Mouse (Mus musculus) CH12.LX (cell line): ENCODE measurements at regions not wholly inside any gene's neighbourhood (a gene's known extent, or its start where the extent isn't known, plus 50 kb on each side); places are given as distances from the start of the nearest gene placed in this dataset.

ENCODE experiments used
- DNase-seq: peaks from one replicate; pipeline ENCODE4 v3.0.0-alpha.2; 2013; ENCODE audit errors: extremely low read depth
- H3K27ac ChIP-seq: 2 replicates; pipeline ENCODE4 v1.5.1; 2012; ENCODE audit warnings: low read depth, mild to moderate bottlenecking, control low read depth, moderate library complexity; ENCODE audit not compliant: insufficient read depth
- H3K27me3 ChIP-seq: replicated peaks from 2 replicates; pipeline ENCODE3; 2012; ENCODE audit warnings: inconsistent platforms
- H3K36me3 ChIP-seq, 2 experiments: replicated peaks in 1 of 2; 2 replicates each; pipeline versions ENCODE3 to v1.6.1; 2012; ENCODE audit warnings: inconsistent platforms in 1 of 2, low read length in 1 of 2, mild to moderate bottlenecking in 1 of 2, mixed read lengths in 1 of 2, moderate library complexity in 1 of 2; ENCODE audit not compliant: control insufficient read depth in 1 of 2, insufficient read depth in 1 of 2
- H3K4me1 ChIP-seq, 2 experiments: 2 replicates each; pipeline ENCODE4 v1.6.1; 2012; ENCODE audit warnings: inconsistent platforms in 1 of 2, moderate library complexity in 1 of 2; ENCODE audit not compliant: insufficient read depth in 2 of 2, control insufficient read depth in 1 of 2
- H3K4me2 ChIP-seq: 2 replicates; pipeline ENCODE4 v1.6.1; 2012; ENCODE audit warnings: low read depth, mild to moderate bottlenecking, control low read depth; ENCODE audit not compliant: poor library complexity, insufficient read depth, severe bottlenecking
- H3K4me3 ChIP-seq, 3 experiments: fragments of 150-350 bp in 1 of 3; sonication (generic) in 1 of 3; replicated peaks in 1 of 3; 2 replicates each; pipeline versions ENCODE3 to v1.5.1; 2011 to 2012; ENCODE audit warnings: low read depth in 2 of 3, low read length in 2 of 3, mild to moderate bottlenecking in 2 of 3, moderate library complexity in 2 of 3, control low read depth in 1 of 3, improper control_type of control experiment in 1 of 3, inconsistent platforms in 1 of 3, mixed read lengths in 1 of 3; ENCODE audit not compliant: poor library complexity in 1 of 3
- H3K79me2 ChIP-seq: replicated peaks from 2 replicates; pipeline ENCODE4 v1.6.1; 2012; ENCODE audit warnings: mild to moderate bottlenecking, moderate library complexity; ENCODE audit not compliant: control insufficient read depth, poor library complexity, insufficient read depth, severe bottlenecking; ENCODE audit errors: extremely low read depth
- H3K9ac ChIP-seq: 2 replicates; pipeline ENCODE4 v1.6.1; 2012; ENCODE audit warnings: low read depth, mild to moderate bottlenecking, control low read depth, moderate library complexity; ENCODE audit not compliant: insufficient read depth
- H3K9me3 ChIP-seq: replicated peaks from 2 replicates; pipeline ENCODE3; 2012; ENCODE audit warnings: low read length, inconsistent platforms, mixed read lengths
- KAT2A ChIP-seq: IDR thresholded peaks from 2 replicates; pipeline ENCODE4 v1.6.1; 2012; ENCODE audit warnings: low read length, improper control_type of control experiment, inconsistent platforms; ENCODE audit not compliant: insufficient replicate concordance
- MXI1 ChIP-seq: IDR thresholded peaks from 2 replicates; pipeline ENCODE4 v1.6.1; 2011; ENCODE audit warnings: mild to moderate bottlenecking, low read depth, low read length, improper control_type of control experiment
- POLR2A ChIP-seq: IDR thresholded peaks from 2 replicates; pipeline ENCODE4 v1.6.1; 2011; ENCODE audit warnings: low read depth, mild to moderate bottlenecking, improper control_type of control experiment, low read length
- RCOR1 ChIP-seq: conservative IDR thresholded peaks from 2 replicates; pipeline ENCODE4 v1.6.1; 2012; ENCODE audit warnings: low read depth, mild to moderate bottlenecking, inconsistent platforms, low read length, improper control_type of control experiment
- TCF12 ChIP-seq: IDR thresholded peaks from 2 replicates; pipeline ENCODE4 v1.6.1; 2014; ENCODE audit warnings: low read depth, mild to moderate bottlenecking, inconsistent platforms, low read length, improper control_type of control experiment
- ZKSCAN1 ChIP-seq: IDR thresholded peaks from 2 replicates; pipeline ENCODE4 v1.6.1; 2012; ENCODE audit warnings: low read depth, inconsistent platforms, low read length, improper control_type of control experiment, borderline replicate concordance
- ZMIZ1 ChIP-seq: IDR thresholded peaks from 2 replicates; pipeline ENCODE4 v1.6.1; 2012; ENCODE audit warnings: low read depth, mild to moderate bottlenecking, inconsistent platforms, low read length, improper control_type of control experiment
- dilution Hi-C: fragments of 300-500 bp; cut with MboI; formaldehyde crosslinking; loops from 2 replicates; pipeline ENCODE4 v1.14.3; 2020; ENCODE audit warnings: low sequenced_read_pairs; ENCODE audit not compliant: extremely low pct_unique_long_range_greater_than_20kb, extremely low pct_ligation_motif_present
- in situ Hi-C: fragments of 300-500 bp; cut with MboI; formaldehyde crosslinking; loops from 3 replicates; pipeline ENCODE4 v1.14.3; 2019; ENCODE audit warnings: low sequenced_read_pairs, low pct_ligation_motif_present, low pct_unique_long_range_greater_than_20kb, mixed read lengths

DNA sequence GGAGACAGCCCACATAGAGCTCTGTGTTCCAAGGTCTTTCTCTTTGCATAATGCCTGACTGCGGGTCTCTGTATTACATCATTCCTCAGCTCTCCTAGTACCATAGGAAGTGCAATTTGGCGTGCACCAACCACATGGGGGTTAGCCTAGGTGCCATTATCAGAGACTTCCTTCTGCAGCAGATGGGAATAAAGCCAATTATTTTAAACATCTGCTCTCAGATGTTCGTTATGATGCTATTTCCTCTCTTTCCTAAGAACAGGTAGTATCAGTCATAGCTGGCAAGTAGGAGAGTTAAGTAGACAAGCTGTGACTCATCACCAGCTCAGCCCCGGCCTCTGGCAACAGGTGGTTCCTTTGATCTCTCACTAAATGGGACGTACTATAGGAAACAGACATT is 55.1 kb upstream of the Akap6 start:
- TF ChIP-seq POLR2A: no peak
- TF ChIP-seq KAT2A: no peak
- no peak for TF ChIP-seq TCF12
- TF ChIP-seq RCOR1: no peak
- TF ChIP-seq MXI1: no peak
- no peak for TF ChIP-seq ZMIZ1
- TF ChIP-seq ZKSCAN1: no peak
- H3K27me3 ChIP-seq: no peaks in the 10 kb centered on the region
- peaks cover 0 to 5% of the 10 kb centered on the region in 2 experiments; a peak in 1 of 4 replicates for H3K4me1 ChIP-seq
- in situ Hi-C loops (loop anchor here (25.0 kb wide), 1 partner anchor 193 kb away; no protein-coding TSS in a partner anchor), dilution Hi-C loops (no loop called here)
- H3K27ac ChIP-seq: no peak overlapping the region
- H3K9me3 ChIP-seq: no peaks in the 10 kb centered on the region
- no peaks in the 10 kb centered on the region for H3K36me3 ChIP-seq
- no peak overlapping the region for H3K4me3 ChIP-seq
- H3K79me2 ChIP-seq: no peaks in the 10 kb centered on the region
- peak; percentile 17 for DNase-seq
- no peak overlapping the region for H3K9ac ChIP-seq
- H3K4me2 ChIP-seq: no peak overlapping the region
